Mouse (Mus musculus) cerebellum, adult 2 months (tissue): ENCODE measurements at regions not wholly inside any gene's neighbourhood (a gene's known extent, or its start where the extent isn't known, plus 50 kb on each side); places are given as distances from the start of the nearest gene placed in this dataset.
A peak's percentile ranks its signal among the peaks of the same experiment; 100 is the strongest.

Experiments used
- DNase-seq, 2 experiments: peaks; one replicate each; pipeline ENCODE4 v3.0.0; 2021
- H3K27ac ChIP-seq: fragments of 200-500 bp; 2 replicates; pipeline ENCODE4 v1.5.1; 2012; ENCODE audit warnings: low read length, control low read depth, inconsistent platforms; ENCODE audit not compliant: insufficient read depth
- H3K27me3 ChIP-seq: fragments of 200-500 bp; 2 replicates; pipeline ENCODE4 v1.6.1; 2012; ENCODE audit warnings: inconsistent platforms, mild to moderate bottlenecking, low read length, moderate library complexity; ENCODE audit not compliant: control insufficient read depth, insufficient read depth
- H3K4me1 ChIP-seq: fragments of 200-500 bp; 2 replicates; pipeline ENCODE4 v1.6.1; 2011; ENCODE audit warnings: low read length; ENCODE audit not compliant: control insufficient read depth, insufficient read depth
- H3K4me3 ChIP-seq: fragments of 200-500 bp; replicated peaks from 2 replicates; pipeline ENCODE3; 2011; ENCODE audit warnings: mild to moderate bottlenecking, low read depth, low read length, control low read depth; ENCODE audit not compliant: insufficient read depth
- CTCF ChIP-seq: fragments of 200-500 bp; IDR thresholded peaks from 2 replicates; pipeline ENCODE4 v1.5.1; 2011; ENCODE audit warnings: low read depth, mild to moderate bottlenecking, control low read depth, low read length, moderate library complexity, borderline replicate concordance; ENCODE audit not compliant: insufficient read depth
- POLR2A ChIP-seq: fragments of 200-500 bp; IDR thresholded peaks from 2 replicates; pipeline ENCODE4 v1.6.1; 2011; ENCODE audit warnings: low read length, control low read depth, borderline replicate concordance; ENCODE audit not compliant: insufficient read depth
- WGBS: fragments of 180-500 bp; shearing (Covaris S2); methylation state at CpG from one replicate; pipeline ENCODE4 v1.1.7; 2018; 5-methylcytosine and 5-hydroxymethylcytosine counted together

GRCm38 (mm10) chr5:90706350-90706749 is 52.8 kb upstream of the Cxcl5 start:
- H3K4me1 ChIP-seq = no peaks in the 10 kb centered on the region
- no peak overlapping the region for H3K27ac ChIP-seq
- 98% methylated on average over 3 of the region's 3 CpGs for WGBS
- no peak for DNase-seq
- no peaks in the 10 kb centered on the region for H3K27me3 ChIP-seq
- no peak overlapping the region for H3K4me3 ChIP-seq
- TF ChIP-seq POLR2A = no peak
- TF ChIP-seq CTCF = no peak

GRCm38 (mm10) chr5:90703653-90704052 is 55.5 kb upstream of the Cxcl5 start:
- peak in 1 of 2 experiments; percentile 6 for DNase-seq
- TF ChIP-seq POLR2A = no peak
- no peak for TF ChIP-seq CTCF
- Histone ChIP-seq H3K27ac (no peak overlapping the region), H3K27me3 (no peaks in the 10 kb centered on the region), H3K4me3 (no peak overlapping the region), H3K4me1 (no peaks in the 10 kb centered on the region)
- 43% methylated on average over 6 of the region's 6 CpGs for WGBS

GRCm38 (mm10) chr5:90700178-90700577 is 59.0 kb upstream of the Cxcl5 start:
- no peak overlapping the region for H3K27ac ChIP-seq

GRCm38 (mm10) chr5:90696064-90696463 is 55.6 kb upstream of the Rassf6 start:
- no peak for DNase-seq
- TF ChIP-seq CTCF (no peak), POLR2A (no peak)
- WGBS = 89% methylated on average over 7 of the region's 7 CpGs
- no peaks in the 10 kb centered on the region for H3K27me3 ChIP-seq
- H3K27ac ChIP-seq = no peak overlapping the region
- H3K4me3 ChIP-seq = no peak overlapping the region
- no peaks in the 10 kb centered on the region for H3K4me1 ChIP-seq

More at GRCm38 (mm10) chr5:90700178-90700577, 59.0 kb upstream of the Cxcl5 start:
- DNase-seq = no peak
- 96% methylated on average over 7 of the region's 7 CpGs for WGBS
- Histone ChIP-seq H3K4me1 (no peaks in the 10 kb centered on the region), H3K27me3 (no peaks in the 10 kb centered on the region), H3K4me3 (no peak overlapping the region)
- TF ChIP-seq POLR2A = no peak
- TF ChIP-seq CTCF = no peak

- H3K4me3 ChIP-seq = no peak overlapping the region
- no peak for TF ChIP-seq CTCF
- TF ChIP-seq POLR2A = no peak
- H3K4me1 ChIP-seq = no peaks in the 10 kb centered on the region
- WGBS = 29% methylated on average over 3 of the region's 3 CpGs
- no peaks in the 10 kb centered on the region for H3K27me3 ChIP-seq
- no peak overlapping the region for H3K27ac ChIP-seq
- no peak for DNase-seq
Observed at GRCm38 (mm10) chr5:90694431-90694830, 54.0 kb upstream of the Rassf6 start.

GRCm38 (mm10) chr5:90690746-90691145 is 50.3 kb upstream of the Rassf6 start:
- no peaks in the 10 kb centered on the region for H3K4me1 ChIP-seq
- DNase-seq = no peak
- no peak overlapping the region for H3K4me3 ChIP-seq
- H3K27me3 ChIP-seq = no peaks in the 10 kb centered on the region
- TF ChIP-seq CTCF = no peak
- TF ChIP-seq POLR2A = no peak
- H3K27ac ChIP-seq = no peak overlapping the region
- WGBS = 49% methylated on average over 7 of the region's 7 CpGs
